Mouse (Mus musculus) heart, postnatal 0 days (tissue): ENCODE measurements around the gene Cop1.

Experiments used
- CTCF ChIP-seq: IDR thresholded peaks from 2 replicates; pipeline ENCODE4 v1.5.1; 2016; ENCODE audit warnings: antibody characterized with exemption, control low read depth, low read depth
- EP300 ChIP-seq: IDR thresholded peaks from 2 replicates; pipeline ENCODE4 v1.6.1; 2016; ENCODE audit warnings: antibody characterized with exemption, low read depth

DNA sequence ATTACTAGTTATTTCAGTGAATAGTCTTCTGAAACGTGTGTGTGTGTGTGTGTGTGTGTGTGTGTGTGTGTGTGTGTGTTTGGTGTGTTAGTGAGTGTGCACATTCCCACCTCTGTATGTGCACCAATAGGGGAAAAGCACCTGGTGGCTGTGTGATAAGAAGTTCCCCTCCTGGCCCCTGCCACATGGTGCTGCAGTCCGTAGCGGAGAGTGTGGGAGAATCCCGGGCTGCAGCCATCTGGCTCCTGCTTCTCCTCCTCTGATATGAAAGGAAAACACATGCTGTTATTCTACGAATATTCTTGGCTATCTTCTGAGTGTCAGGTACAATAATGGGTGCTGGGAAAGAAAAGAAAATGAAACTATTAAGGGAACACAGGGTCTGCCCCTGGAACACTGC, 154.3 kb downstream of the Cop1 start:
- no peak for TF ChIP-seq CTCF
- TF ChIP-seq EP300, result no peak
